Mouse (Mus musculus) T-helper 17 cell (primary cell): ENCODE measurements around the gene Kpna7.

Experiments used
- in situ Hi-C, 2 experiments: fragments of 300-600 bp; cut with MboI, MseI; formaldehyde crosslinking; loops; 1 replicate in 1 of 2; 2 replicates in 1 of 2; pipeline ENCODE4 v1.15.1; 2025; ENCODE audit warnings: high pct_unique_total_duplicates in 2 of 2

Kpna7 gene

GRCm38 (mm10) chr5:145105694-145106275 is 22.0 kb upstream of the Kpna7 start:
- in situ Hi-C loops = loop anchor here in 1 of 2 experiments (25.0 kb wide), 1 partner anchor 1682 kb away; the partner anchor contains the start of gene Usp12

GRCm38 (mm10) chr5:145104328-145104727 is 20.5 kb upstream of the Kpna7 start:
- in situ Hi-C loops = loop anchor here in 1 of 2 experiments (25.0 kb wide), 1 partner anchor 1683 kb away; the partner anchor contains the start of gene Usp12

- in situ Hi-C loops = loop anchor here in 1 of 2 experiments (25.0 kb wide), 1 partner anchor 1685 kb away; the partner anchor contains the start of gene Usp12
These were observed 18.9 kb upstream of the Kpna7 start for GRCm38 (mm10) chr5:145102706-145103105.

GRCm38 (mm10) chr5:145101451-145101850 is 17.6 kb upstream of the Kpna7 start:
- in situ Hi-C loops = loop anchor here in 1 of 2 experiments (25.0 kb wide), 1 partner anchor 1686 kb away; the partner anchor contains the start of gene Usp12

- in situ Hi-C loops = loop anchor here in 1 of 2 experiments (25.0 kb wide), 1 partner anchor 1686 kb away; the partner anchor contains the start of gene Usp12
These were observed 17.1 kb upstream of the Kpna7 start for GRCm38 (mm10) chr5:145100960-145101359.

GRCm38 (mm10) chr5:145098340-145098821 is 14.6 kb upstream of the Kpna7 start:
- in situ Hi-C loops = no loop called here

- in situ Hi-C loops = no loop called here
These were observed 12.4 kb upstream of the Kpna7 start for GRCm38 (mm10) chr5:145096195-145096594.

- in situ Hi-C loops = no loop called here
These were observed 6.0 kb upstream of the Kpna7 start for GRCm38 (mm10) chr5:145089878-145090277.

GRCm38 (mm10) chr5:145088186-145088585 is 4.4 kb upstream of the Kpna7 start:
- in situ Hi-C loops = no loop called here

- in situ Hi-C loops = loop anchor here in 1 of 2 experiments (5.0 kb wide), 1 partner anchor 98 kb away; no protein-coding TSS in a partner anchor
These were observed 992 bp upstream of the Kpna7 start for GRCm38 (mm10) chr5:145084822-145085221.

GRCm38 (mm10) chr5:145083201-145083600 is 629 bp downstream of the Kpna7 start:
- in situ Hi-C loops = loop anchor here in 1 of 2 experiments (5.0 kb wide), 1 partner anchor 96 kb away; no protein-coding TSS in a partner anchor

- in situ Hi-C loops = loop anchor here in 1 of 2 experiments (5.0 kb wide), 1 partner anchor 95 kb away; no protein-coding TSS in a partner anchor
These were observed 1.8 kb downstream of the Kpna7 start for GRCm38 (mm10) chr5:145081866-145082613.

- in situ Hi-C loops = no loop called here
These were observed 8.7 kb downstream of the Kpna7 start for GRCm38 (mm10) chr5:145075081-145075480.

GRCm38 (mm10) chr5:145071342-145071741 is 12.5 kb downstream of the Kpna7 start:
- in situ Hi-C loops = no loop called here

GRCm38 (mm10) chr5:145069707-145070106 is 14.1 kb downstream of the Kpna7 start:
- in situ Hi-C loops = no loop called here

- in situ Hi-C loops = no loop called here
These were observed 15.0 kb downstream of the Kpna7 start for GRCm38 (mm10) chr5:145068863-145069262.

GRCm38 (mm10) chr5:145064765-145065340 is 19.0 kb downstream of the Kpna7 start:
- in situ Hi-C loops = no loop called here

- in situ Hi-C loops = loop anchor here in 1 of 2 experiments (10.0 kb wide), 1 partner anchor 1865 kb away; no protein-coding TSS in a partner anchor
These were observed 24.3 kb downstream of the Kpna7 start for GRCm38 (mm10) chr5:145059524-145059923.

- in situ Hi-C loops = loop anchor here in 1 of 2 experiments (10.0 kb wide), 1 partner anchor 1866 kb away; no protein-coding TSS in a partner anchor
These were observed 25.1 kb downstream of the Kpna7 start for GRCm38 (mm10) chr5:145058722-145059121.

GRCm38 (mm10) chr5:145057907-145058306 is 25.9 kb downstream of the Kpna7 start:
- in situ Hi-C loops = loop anchor here in 1 of 2 experiments (10.0 kb wide), 1 partner anchor 1867 kb away; no protein-coding TSS in a partner anchor

GRCm38 (mm10) chr5:145054187-145054586 is 29.6 kb downstream of the Kpna7 start:
- in situ Hi-C loops = loop anchor here in 1 of 2 experiments (10.0 kb wide), 1 partner anchor 1871 kb away; no protein-coding TSS in a partner anchor
